Mouse (Mus musculus): Measurements from ENCODE around the gene Btbd9.

DNA sequence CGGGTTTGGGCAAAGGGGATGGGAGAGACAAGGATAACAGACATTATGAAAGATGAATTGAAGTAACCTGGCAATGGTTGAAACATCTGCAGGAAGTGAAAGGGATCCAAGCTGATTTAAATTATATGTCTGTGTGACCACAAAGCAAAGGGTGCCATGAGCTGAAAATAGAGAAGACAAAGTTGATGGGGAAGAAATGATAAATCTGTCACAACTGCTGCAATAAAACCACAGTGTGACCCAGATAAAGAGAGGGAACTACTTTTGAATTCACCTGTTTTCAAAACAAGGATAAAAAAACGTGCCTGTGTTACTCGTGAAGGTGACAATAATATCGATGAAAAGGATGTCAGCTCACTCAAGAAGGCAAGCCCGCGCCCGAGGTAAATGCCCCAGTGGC, 156.8 kb downstream of the Btbd9 start:
- TF ChIP-seq GATA1 (IDR thresholded peaks at IDR 0.05; ENCODE audit: borderline replicate concordance, low read length) (no peak), FLI1 (IDR thresholded peaks at IDR 0.05; ENCODE audit: low read length) (no peak)

All from megakaryocyte, embryonic 14.5 days (primary cell).